Mouse (Mus musculus) G1E (cell line): ENCODE data around the gene Lyz1.

Source experiments
- CTCF ChIP-seq: IDR thresholded peaks from 2 replicates; pipeline ENCODE4 v1.5.1; 2012; ENCODE audit warnings: low read depth, low read length, inconsistent platforms, mixed read lengths
- GATA1 ChIP-seq: IDR thresholded peaks from 2 replicates; pipeline ENCODE4 v1.6.1; 2012; ENCODE audit warnings: borderline replicate concordance, low read length, inconsistent platforms, mixed read lengths
- GATA2 ChIP-seq: IDR thresholded peaks from 2 replicates; pipeline ENCODE4 v1.6.1; 2012; ENCODE audit warnings: low read depth, low read length, inconsistent platforms, borderline replicate concordance
- POLR2AphosphoS5 ChIP-seq: IDR thresholded peaks from 2 replicates; pipeline ENCODE4 v1.6.1; 2012; ENCODE audit warnings: low read depth, low read length, inconsistent platforms; ENCODE audit not compliant: insufficient replicate concordance
- TAL1 ChIP-seq: conservative IDR thresholded peaks from 2 replicates; pipeline ENCODE4 v1.6.1; 2012; ENCODE audit warnings: low read depth, low read length, inconsistent platforms, mixed read lengths

DNA sequence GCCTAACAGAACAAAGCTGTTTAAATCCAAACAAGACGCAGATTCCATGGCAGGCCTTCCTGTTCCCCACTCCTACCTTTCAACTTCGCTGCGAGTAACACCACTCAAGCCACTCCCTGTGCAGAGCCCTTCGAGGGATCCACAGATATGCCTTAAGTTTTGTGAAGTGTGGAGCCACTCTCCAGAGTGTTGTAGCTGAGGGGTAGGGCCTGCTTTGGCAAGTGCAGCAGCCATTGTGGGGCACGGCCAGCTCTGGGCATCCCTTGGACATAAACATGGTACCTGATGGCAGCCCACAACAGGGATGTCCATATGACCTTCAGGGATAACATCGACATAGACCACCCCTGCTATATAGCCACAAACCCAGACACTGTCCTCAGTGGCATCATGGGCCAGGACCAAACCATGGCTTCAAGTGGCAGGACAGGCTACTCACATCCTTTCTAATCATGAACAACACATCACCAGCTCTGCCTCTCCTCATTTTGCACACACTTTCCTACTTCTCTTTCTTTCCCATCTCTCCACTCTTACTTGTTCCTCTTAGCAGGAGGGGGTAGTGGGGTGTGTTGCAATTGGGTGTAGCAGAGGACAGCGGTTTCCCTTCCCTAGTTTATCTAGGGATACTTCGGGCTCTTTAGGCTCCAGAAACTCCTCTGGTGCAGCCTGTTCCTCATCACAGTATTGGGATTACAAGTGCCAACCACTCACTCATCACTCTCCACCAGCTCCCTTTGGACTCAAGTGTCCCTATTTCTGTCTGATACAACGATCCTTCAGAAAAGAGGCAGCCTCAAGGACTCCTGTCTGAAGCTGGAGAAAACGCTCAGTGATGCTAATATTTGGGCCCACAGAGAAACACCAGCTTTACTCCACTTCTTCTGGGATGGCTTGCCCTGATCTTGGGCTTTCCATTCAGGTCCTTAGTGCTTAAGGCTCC, 7.8 kb downstream of the Lyz1 start:
- TF ChIP-seq CTCF, result no peak
- TF ChIP-seq TAL1, result no peak
- no peak for TF ChIP-seq POLR2AphosphoS5
- TF ChIP-seq GATA2, result no peak
- no peak for TF ChIP-seq GATA1
